ENCODE assay signal across 10 mouse cellular contexts in genomic region chr13:79027877-79028760, GRCm38 (mm10).
DNase-seq lines count a peak whose midpoint lies in the region; ATAC-seq and TF ChIP-seq lines count a peak whose summit lies in the region.
"Had no signal": no experiment of that assay in that cellular context is flagged by ENCODE, and none has a peak within 500 bp of the region (broad histone marks: within the 10 kb centered on the region; RNA-seq: fewer than 3 reads in every experiment).

No protein-coding gene starts in this region.

- peaks cover 5% of the 10 kb centered on the region; the same call in 1 of the 2 replicates for H3K4me1 ChIP-seq in heart, embryonic 11.5 days (ENCODE audit: control insufficient read depth, insufficient read depth, low read length)
- H3K4me1 ChIP-seq in forebrain, embryonic 15.5 days = 0 out of 2 replicates have a peak, but pooled peaks cover 2% of the 10 kb centered on the region
- H3K4me1 ChIP-seq in midbrain, postnatal 0 days (ENCODE audit: insufficient read depth, low read length) = no peaks in the 10 kb centered on the region
- H3K4me1 ChIP-seq: lung, embryonic 15.5 days had no signal

- H3K9ac ChIP-seq in heart, embryonic 11.5 days (ENCODE audit: low read depth, low read length) = no peak overlapping the region
- H3K9ac ChIP-seq in forebrain, embryonic 15.5 days (replicated peaks) = no peak overlapping the region
- H3K9ac ChIP-seq in midbrain, postnatal 0 days (replicated peaks; ENCODE audit: low read length, poor library complexity, severe bottlenecking) = no peak overlapping the region
- H3K9ac ChIP-seq: heart, embryonic 13.5 days; lung, embryonic 15.5 days had no signal

- H3K27me3 ChIP-seq in heart, embryonic 11.5 days (ENCODE audit: control insufficient read depth, insufficient read depth, low read length) = no peaks in the 10 kb centered on the region
- no peaks in the 10 kb centered on the region for H3K27me3 ChIP-seq in forebrain, embryonic 15.5 days
- H3K27me3 ChIP-seq in midbrain, postnatal 0 days (ENCODE audit: insufficient read depth, low read length) = no peaks in the 10 kb centered on the region
- H3K27me3 ChIP-seq: heart, embryonic 13.5 days; lung, embryonic 15.5 days had no signal

- ATAC-seq in heart, embryonic 11.5 days (replicated peaks; ENCODE audit: insufficient number of reproducible peaks, low FRiP score, low TSS enrichment) = no peak
- 0 out of 2 replicates have a peak, but pooled peaks have one; percentile 38 for ATAC-seq in forebrain, embryonic 15.5 days (replicated peaks)
- no peak for ATAC-seq in midbrain, postnatal 0 days (ENCODE audit: low FRiP score)

- DNase-seq in heart, adult 11 months = peak; percentile 75
- DNase-seq in 416B (ENCODE audit: low read depth) = peak; percentile 10
- peak; percentile 51 for DNase-seq in adrenal gland, postnatal 25 days
- DNase-seq in layer of hippocampus, adult 9-10 months (ENCODE audit: low spot score) = peak; percentile 24
- peak; percentile 52 for DNase-seq in midbrain, postnatal 0 days (ENCODE audit: low spot score)
- no peak for DNase-seq in urinary bladder, postnatal 4 days (ENCODE audit: low spot score in 2 of 2)

- no peaks in the 10 kb centered on the region for H3K36me3 ChIP-seq in heart, embryonic 11.5 days (ENCODE audit: control insufficient read depth, insufficient read depth, low read length)
- H3K36me3 ChIP-seq in forebrain, embryonic 15.5 days = no peaks in the 10 kb centered on the region
- no peaks in the 10 kb centered on the region for H3K36me3 ChIP-seq in midbrain, postnatal 0 days (ENCODE audit: insufficient read depth, low read length)
- H3K36me3 ChIP-seq: heart, embryonic 13.5 days; lung, embryonic 15.5 days had no signal

- no peak overlapping the region for H3K27ac ChIP-seq in heart, embryonic 11.5 days (ENCODE audit: low read depth, low read length)
- no peak overlapping the region for H3K27ac ChIP-seq in forebrain, embryonic 15.5 days (replicated peaks)
- H3K27ac ChIP-seq in midbrain, postnatal 0 days (ENCODE audit: low read depth, low read length) = no peak overlapping the region
- H3K27ac ChIP-seq: heart, embryonic 13.5 days; lung, embryonic 15.5 days had no signal

- H3K4me3 ChIP-seq in heart, embryonic 11.5 days (ENCODE audit: low read depth, low read length) = no peak overlapping the region
- no peak overlapping the region for H3K4me3 ChIP-seq in forebrain, embryonic 15.5 days
- no peak overlapping the region for H3K4me3 ChIP-seq in midbrain, postnatal 0 days (ENCODE audit: low read depth, low read length)
- H3K4me3 ChIP-seq: heart, embryonic 13.5 days; lung, embryonic 15.5 days had no signal

- no peaks in the 10 kb centered on the region for H3K9me3 ChIP-seq in heart, embryonic 11.5 days (replicated peaks; ENCODE audit: control insufficient read depth, low read length)
- no peaks in the 10 kb centered on the region for H3K9me3 ChIP-seq in forebrain, embryonic 15.5 days
- no peaks in the 10 kb centered on the region for H3K9me3 ChIP-seq in midbrain, postnatal 0 days (ENCODE audit: low read length)
- H3K9me3 ChIP-seq: heart, embryonic 13.5 days; lung, embryonic 15.5 days had no signal

- no peak overlapping the region for H3K4me2 ChIP-seq in heart, embryonic 11.5 days
- H3K4me2 ChIP-seq in forebrain, embryonic 15.5 days (replicated peaks) = no peak overlapping the region
- H3K4me2 ChIP-seq in midbrain, postnatal 0 days (ENCODE audit: low read depth, low read length, poor library complexity, severe bottlenecking) = no peak overlapping the region
- H3K4me2 ChIP-seq: heart, embryonic 13.5 days; lung, embryonic 15.5 days had no signal

- 42% methylated on average over 4 of the region's 4 CpGs for WGBS in heart, embryonic 11.5 days (ENCODE audit: insufficient replicate concordance)
- 45% methylated on average over 4 of the region's 4 CpGs for WGBS in forebrain, embryonic 15.5 days
- 38% methylated on average over 4 of the region's 4 CpGs for WGBS in midbrain, postnatal 0 days

- peak; percentile 68 for TF ChIP-seq CTCF in midbrain, postnatal 0 days (IDR thresholded peaks at IDR 0.05)

Comparison
In these comparisons a context has a peak if more than half of its experiments do, and no peak if none do; other contexts are left out.
1. DNase-seq: peak in heart, adult 11 months (single experiment), 416B (single experiment), adrenal gland, postnatal 25 days (single experiment), layer of hippocampus, adult 9-10 months (single experiment) and midbrain, postnatal 0 days (single experiment); none in urinary bladder, postnatal 4 days (0 of 2).